Mouse (Mus musculus): ENCODE measurements around the gene Limk2. TPM values are rescaled to one million over a fixed set of nuclear protein-coding genes. Genes with fewer than 3 reads are reported as not detected.

Gene Limk2
- 23.6 and 26.8 TPM in 2 replicates for polyA plus RNA-seq (2015; fragmentation: Nextera tagmentation; extraction: Ambion mirVana)

GRCm38 (mm10) chr11:3408997-3409732 lies at the start of gene Limk2:
Gene Limk2, minus strand, starts transcription at chr11:3409189.

GRCm38 (mm10) chr11:3452167-3452639 lies 43.2 kb upstream of the Limk2 start, which contains the start of gene Rnf185:
Gene Rnf185, minus strand, starts transcription at chr11:3452363.

GRCm38 (mm10) chr11:3329891-3330451 lies 79.0 kb downstream of the Limk2 start, which contains the start of gene Pik3ip1:
Gene Pik3ip1, plus strand, starts transcription at chr11:3330401.

Other genes starting within 250 kb of the Limk2 start
- 4.7 and 9.2 TPM in 2 replicates for gene Sfi1, start 215.7 kb downstream of the Limk2 start, polyA plus RNA-seq (2015; fragmentation: Nextera tagmentation; extraction: Ambion mirVana)
- gene Eif4enif1, start 206.8 kb downstream of the Limk2 start, polyA plus RNA-seq (2015; fragmentation: Nextera tagmentation; extraction: Ambion mirVana) = 34.1 and 36.6 TPM in 2 replicates
- gene Drg1, start 142.8 kb downstream of the Limk2 start, polyA plus RNA-seq (2015; fragmentation: Nextera tagmentation; extraction: Ambion mirVana) = 130 and 132 TPM in 2 replicates
- gene Patz1, start 120.3 kb downstream of the Limk2 start, polyA plus RNA-seq (2015; fragmentation: Nextera tagmentation; extraction: Ambion mirVana) = 21.2 and 22.8 TPM in 2 replicates
- gene Pik3ip1, start 78.8 kb downstream of the Limk2 start, polyA plus RNA-seq (2015; fragmentation: Nextera tagmentation; extraction: Ambion mirVana) = 8.5 and 9.0 TPM in 2 replicates
- 6.1 and 9.4 TPM in 2 replicates for gene Rnf185, start 43.2 kb upstream of the Limk2 start, polyA plus RNA-seq (2015; fragmentation: Nextera tagmentation; extraction: Ambion mirVana)
- 0.22 TPM in 2 replicates for gene Pla2g3, start 79.1 kb upstream of the Limk2 start, polyA plus RNA-seq (2015; fragmentation: Nextera tagmentation; extraction: Ambion mirVana)
- gene Inpp5j, start 95.6 kb upstream of the Limk2 start, polyA plus RNA-seq (2015; fragmentation: Nextera tagmentation; extraction: Ambion mirVana) = 1.5 and 2.2 TPM in 2 replicates
- 40.3 and 50.7 TPM in 2 replicates for gene Selenom, start 105.5 kb upstream of the Limk2 start, polyA plus RNA-seq (2015; fragmentation: Nextera tagmentation; extraction: Ambion mirVana)
- gene Smtn, start 131.4 kb upstream of the Limk2 start, polyA plus RNA-seq (2015; fragmentation: Nextera tagmentation; extraction: Ambion mirVana) = 17.0 and 18.6 TPM in 2 replicates
- 8.2 and 8.3 TPM in 2 replicates for gene Morc2a, start 240.0 kb upstream of the Limk2 start, polyA plus RNA-seq (2015; fragmentation: Nextera tagmentation; extraction: Ambion mirVana)